Mouse (Mus musculus) kidney, postnatal 36 days (tissue): ENCODE measurements at regions not wholly inside any gene's neighbourhood (a gene's known extent, or its start where the extent isn't known, plus 50 kb on each side); places are given as distances from the start of the nearest gene placed in this dataset.
A peak's percentile ranks its signal among the peaks of the same experiment; 100 is the strongest.
"Not testable (repeated sequence)": the region's sequence is repeated elsewhere in the genome, so short reads cannot be mapped to it uniquely, and the experiment has no call there.

ENCODE experiments used
- DNase-seq, 2 experiments: peaks; one replicate each; pipeline ENCODE4 v3.0.0; 2021 to 2022; ENCODE audit warnings: mixed read lengths in 2 of 2

DNA sequence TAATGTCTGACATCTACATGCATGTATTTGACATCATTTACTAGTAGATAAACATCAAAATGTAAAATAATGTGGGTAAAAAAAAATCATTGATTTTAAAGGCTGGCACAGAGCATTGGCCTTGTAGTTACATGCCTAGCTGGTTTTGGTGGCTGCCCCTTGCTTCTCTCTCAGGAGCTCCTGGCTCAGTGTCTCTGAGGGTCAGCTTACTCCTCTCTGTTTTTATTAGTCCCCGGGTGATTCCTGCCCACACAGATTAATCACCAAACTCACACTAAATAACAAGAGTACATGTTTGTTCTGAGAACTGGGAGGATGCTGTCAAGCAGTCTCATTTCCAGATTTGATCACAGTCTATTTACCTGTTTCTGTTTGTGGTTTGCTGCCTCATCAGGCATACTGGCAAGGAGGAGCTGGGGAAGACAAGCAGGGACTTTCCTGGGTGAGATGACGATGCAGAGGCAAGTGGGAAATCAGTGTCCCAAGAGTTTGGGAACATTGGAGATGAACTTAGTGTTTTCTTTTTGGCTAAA, 422.7 kb upstream of the Htr2a start:
- DNase-seq, result no peak

DNA sequence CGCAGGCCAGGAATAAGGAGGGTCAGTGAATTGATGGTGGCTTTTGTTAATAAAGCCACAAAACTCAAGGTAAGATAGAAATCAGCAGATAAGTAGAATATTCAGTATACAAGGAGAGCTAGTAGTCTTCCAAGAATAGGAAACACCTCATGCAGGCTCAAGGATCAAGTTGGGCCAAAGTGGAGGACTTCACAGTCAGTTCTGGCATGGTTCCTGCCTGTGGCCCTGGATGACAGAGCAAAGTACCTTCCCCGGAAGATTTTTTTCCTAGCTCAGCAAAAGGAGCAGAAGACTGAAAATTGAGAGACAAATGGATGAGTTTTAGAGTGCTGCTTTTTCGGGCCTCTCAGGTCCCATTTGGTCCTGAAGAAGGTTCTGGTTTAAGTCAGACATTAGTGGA, 420.9 kb upstream of the Htr2a start:
- DNase-seq, result peak; percentile 62 to 77

DNA sequence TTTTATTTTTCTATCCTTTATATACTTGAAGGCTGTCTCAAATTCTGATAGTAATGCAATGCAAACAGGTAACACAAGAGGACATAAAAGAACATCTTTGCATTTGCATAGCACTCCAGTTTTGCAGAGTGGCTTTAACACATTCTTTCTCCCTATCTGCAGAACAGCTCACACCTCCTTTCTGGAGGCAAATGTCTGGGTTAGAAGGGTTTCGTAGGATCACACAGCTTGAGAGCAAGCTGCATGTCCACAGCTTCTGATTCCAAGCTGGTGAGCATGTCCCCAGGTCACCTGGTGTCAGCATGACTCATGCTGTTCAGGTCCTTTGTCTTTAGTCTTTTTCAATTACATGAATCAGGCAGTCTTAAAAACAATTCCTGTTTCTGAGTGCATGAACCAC, 418.5 kb upstream of the Htr2a start:
- DNase-seq, result no peak

DNA sequence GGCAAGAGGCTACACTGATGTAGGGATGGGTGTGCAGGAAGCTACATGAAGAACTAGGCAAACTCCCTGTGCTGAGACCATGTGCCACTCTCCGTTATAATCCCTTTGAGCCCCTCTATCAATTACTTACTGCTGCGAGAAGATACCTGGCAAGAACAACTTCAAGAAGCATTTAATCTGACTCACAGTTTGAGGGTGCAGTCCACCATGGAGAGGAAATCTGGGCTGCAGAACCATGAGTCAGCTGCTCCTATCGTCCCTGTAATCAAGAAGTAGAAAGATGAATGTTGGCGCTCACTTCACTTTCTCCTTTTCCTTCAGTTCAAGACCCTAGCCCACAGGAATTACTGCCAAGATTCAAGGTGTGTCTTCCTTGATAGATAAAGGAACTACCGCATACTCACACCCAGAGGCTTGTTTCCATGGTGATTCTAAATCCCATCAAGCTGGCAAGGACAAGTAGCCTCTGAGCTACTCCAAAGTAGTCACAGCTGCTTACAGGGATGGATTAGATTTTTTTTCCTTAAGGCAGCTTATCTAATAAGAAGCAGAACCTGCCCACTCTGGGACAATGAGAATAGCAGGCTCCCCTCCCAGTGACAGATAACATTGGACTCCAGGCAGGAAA, 411.0 kb upstream of the Htr2a start:
- DNase-seq, result no peak

DNA sequence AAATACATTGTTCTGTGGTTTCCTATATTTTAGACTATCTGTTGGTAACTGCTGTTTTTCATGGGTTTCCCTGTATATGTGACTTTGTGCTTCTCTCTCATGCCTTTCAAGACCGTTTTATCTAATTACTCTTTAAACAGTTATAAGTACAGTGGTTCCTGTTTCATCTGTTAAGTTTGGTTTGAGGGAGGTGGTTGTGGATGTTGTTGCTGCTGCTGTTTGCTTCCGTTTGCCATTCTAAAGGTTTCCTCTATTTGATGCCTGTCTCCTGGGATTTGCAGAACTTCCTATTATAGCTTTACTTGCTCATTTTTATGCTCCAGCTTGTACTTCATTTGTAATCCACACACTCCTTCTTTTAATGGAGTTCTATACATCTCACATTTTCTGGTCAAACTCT, 400.4 kb upstream of the Htr2a start:
- no peak for DNase-seq

DNA sequence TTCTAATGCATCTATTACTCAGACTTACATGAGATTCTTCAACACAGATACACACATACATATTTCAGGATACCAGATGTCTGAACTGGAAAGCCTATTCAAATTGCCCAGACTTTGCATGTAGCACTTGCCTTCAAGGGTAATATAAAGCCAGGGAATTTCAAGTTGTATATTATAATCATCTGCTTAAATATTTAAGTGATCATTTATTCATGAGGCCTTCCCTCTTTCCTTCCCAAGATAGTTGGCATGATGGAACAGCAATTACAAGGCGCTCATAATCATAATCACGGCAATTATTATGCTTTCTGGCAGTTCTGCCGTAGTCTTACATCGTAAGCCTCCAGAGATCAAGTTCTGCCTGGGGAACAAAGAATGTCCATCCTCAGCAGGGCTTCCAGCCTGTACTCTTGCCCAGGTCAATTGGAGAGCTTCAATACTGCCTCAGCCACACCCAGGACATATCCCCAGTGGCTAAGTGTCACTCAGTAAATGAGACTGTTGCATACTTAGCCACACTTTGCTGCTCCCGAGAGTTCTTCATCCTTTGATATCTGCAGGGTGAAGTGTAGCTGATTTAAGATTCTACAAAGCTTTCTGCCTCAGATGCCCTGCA, 391.3 kb upstream of the Htr2a start:
- DNase-seq, result no peak

DNA sequence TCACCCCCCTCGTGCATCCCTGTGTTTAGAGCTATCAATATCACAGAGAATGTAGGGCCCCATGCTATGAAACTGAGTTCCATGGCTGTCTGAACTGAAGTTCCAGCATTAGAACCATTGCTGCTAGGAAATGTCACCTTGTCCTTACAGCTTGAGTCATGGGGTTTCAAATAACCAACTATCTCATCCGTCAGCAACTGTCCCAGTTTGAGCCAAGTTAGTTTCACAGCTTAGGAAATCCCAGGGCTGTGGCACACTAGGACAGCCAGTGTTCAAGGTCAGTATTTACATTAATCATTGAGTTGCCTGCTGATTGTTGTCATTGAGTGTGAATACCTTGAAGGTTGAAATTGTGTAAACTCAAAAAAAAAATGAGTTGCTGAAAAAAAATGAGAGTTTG, 390.6 kb upstream of the Htr2a start:
- no peak for DNase-seq

DNA sequence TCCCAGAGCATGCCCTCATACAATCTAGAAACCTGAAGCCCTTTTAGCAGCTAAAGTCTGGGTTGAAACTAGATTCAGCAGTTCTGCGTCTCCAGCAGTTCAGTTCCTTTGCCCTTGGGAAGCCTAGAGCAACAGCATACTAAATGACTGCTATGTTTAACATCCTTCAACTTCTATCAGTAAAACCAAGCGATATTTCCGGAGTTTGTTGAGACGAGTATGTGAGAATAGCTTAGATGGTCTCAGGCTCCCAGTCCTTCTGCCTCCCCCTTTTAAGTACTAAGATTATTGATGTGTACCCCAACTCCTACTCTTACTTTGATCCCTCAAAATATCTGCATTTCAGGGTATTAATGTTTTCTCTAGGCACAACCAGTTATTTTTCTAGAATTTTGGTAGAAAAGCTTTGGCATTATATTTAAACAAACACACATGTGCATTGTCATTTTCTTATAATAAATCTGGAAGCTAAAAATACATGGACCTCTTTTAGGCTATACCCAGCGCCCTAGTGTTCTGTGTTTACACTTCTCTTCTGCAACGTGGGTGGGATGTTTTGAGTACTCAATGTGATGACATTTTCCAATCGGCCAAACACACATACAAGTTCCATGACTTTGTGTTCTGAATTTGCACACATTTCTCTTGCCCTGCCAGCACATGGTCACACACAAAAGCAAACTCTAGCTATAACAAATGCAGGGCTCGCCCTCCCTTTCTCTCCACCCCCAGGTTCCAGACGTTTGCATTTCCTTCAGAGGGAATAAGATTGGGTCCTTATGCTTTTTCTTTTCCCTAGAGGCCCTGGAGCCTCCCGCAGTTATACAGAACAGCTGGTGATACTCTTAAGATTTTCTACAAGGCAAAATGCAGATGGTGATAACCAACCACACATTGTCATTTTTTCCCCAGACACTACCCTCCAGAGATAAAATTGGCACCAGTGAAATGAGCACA, 388.2 kb upstream of the Htr2a start:
- no peak for DNase-seq

DNA sequence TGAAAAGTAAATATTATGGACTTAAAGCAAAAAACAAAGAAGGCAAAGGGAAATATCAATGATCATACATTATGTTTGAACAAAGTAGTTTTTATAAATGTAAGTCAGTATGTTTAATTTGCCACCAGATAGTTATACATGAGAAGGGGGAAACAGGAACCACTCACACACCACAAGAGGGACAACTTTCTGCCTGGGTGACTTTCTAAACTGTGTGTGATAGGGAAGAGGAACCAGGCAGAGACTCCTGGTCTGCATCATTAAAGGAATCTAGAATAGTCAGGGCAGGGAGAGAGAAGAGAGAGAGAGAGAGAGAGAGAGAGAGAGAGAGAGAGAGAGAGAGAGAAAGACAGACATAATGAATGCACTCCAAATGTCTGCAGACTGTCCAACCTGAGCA, 385.6 kb upstream of the Htr2a start:
- no peak for DNase-seq

DNA sequence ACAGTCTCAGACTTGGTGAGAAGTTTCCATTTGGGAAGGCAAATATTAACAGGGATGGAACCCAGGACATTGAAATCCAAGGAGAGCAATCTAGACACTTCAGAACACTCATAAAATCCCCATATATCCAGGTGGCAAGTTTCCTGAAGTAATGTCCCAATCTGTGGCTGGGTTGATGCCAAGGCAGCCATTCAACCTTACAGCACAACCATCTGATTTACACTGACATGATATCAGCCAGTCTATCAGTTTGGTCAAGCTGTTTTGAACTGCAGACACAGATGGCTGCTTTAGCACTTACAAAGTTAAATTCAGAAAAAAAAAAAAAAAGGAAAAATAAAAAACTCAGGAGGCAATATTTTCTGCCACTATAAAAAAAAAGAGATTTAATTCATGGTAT, 381.2 kb upstream of the Htr2a start:
- peak in 1 of 2 experiments; percentile 2 for DNase-seq

DNA sequence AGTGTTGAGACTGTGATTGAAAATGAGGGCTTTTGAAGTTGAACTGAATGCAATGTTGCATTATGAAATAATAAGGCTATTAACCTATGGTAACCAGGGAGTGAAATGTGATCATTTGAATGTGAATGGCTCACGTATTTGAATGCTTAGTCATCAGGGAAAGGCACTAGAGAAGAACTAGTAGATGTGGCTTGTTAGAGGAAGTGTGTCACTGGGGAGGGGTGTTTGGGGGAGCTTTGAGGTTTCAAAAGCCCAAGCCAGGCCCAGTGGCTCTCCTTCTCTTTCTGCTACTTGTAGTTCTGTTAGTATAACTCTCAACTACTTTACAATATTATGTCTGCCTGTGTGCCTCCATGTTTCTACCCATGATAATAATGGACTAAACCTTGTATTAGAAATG, 373.6 kb upstream of the Htr2a start:
- no peak for DNase-seq

DNA sequence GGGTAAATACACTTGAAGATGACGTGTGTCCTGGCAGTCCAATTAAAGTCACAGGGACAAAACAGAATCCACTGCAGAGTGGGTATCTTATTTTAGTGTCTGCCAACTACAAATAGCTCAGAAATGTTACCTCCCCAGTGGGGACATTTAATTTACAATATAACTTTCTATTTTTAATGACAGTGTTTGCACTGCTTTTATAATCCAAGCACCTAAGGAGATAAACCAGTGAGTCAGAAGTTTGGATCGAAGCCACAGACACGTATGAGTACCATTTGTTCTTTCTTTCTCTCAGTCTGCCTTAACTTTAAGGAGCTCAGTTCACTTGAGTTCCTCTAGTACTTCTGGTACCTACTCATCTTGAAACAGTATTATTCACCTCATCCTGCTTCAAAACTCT, 346.1 kb upstream of the Htr2a start:
- no peak for DNase-seq

DNA sequence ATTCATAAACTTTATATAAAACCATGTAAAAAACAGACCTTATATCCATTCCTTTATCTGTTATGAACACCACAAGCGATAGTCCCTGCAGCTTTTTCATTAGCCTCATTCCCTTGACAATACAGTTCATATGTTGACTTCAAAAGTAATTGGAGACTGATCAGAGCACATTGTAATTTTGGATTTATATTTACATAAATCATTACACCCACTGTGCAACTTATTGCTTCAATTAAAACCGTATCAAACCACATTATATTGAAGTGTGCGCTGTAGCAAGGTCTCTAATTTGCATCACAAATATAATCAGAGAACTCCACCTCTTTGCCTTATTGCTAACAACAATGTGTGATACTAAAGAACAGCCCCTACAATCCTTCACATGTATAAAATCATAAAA, 336.2 kb upstream of the Htr2a start:
- no peak for DNase-seq

DNA sequence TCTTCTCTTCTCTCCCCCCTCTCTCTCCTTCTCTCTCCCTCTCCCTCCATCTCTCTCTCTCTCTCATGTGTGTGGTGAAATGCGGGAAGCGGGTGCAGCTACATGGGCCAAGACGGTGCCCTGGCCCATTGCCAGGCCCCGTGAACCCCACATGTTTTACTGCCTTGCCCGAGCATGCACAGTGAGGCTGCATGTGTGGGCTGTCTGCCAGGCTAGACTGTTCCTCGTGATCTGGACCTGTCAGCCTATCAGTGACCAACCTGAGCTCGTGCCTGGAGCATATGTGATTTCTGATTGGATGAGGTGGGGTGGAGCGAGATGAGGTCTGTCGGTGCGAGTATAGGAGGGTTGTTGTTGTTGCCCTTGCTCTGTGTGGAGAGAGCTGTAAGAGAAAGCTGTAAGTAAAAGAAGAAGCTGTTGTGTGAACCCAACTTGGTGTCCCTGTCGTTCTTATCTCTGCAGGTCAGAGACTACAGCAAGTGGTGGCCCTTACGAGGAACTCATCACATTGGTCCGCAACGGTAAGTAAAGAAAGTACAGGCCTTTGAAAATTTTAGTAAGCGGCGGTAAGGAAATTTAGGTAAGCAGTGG, 333.8 kb upstream of the Htr2a start:
- no peak for DNase-seq

DNA sequence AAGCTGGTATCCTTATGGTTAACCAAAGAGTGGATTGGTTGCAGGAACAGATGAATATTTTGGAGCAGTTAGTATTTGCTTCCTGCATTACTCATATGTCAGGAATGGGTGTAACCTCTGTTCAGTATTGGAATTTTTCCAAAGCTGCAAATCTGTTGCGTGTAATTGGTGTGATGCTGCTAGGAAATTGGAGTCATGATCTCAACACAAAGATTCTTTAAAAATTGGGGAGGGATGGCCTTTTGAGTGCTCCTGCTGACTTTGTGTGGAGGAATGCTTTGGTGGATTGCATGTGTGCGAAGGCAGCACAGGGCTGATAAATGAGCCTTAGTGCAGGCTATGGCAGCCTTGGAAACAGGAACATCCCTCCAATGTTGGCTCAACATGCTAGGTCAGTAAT, 331.2 kb upstream of the Htr2a start:
- DNase-seq, result not testable (repeated sequence)

DNA sequence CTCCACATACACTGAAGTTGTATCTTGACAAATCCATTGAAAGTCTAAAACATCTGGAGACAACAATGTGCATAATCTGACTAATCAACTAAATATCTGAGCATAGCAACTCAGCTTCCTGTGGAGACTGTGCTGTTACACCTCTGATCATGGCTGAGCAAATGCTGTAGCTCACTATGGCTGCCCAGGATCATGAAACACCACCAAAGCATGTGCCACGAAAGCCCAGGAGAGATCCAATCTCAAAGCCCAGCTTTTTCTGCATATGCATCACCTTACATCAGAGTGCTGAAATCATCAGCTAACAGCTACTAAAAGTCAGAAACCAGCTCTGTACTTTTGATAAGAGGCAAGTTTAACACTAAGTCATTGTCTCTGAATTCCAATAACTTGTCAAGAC, 313.3 kb upstream of the Htr2a start:
- no peak for DNase-seq

DNA sequence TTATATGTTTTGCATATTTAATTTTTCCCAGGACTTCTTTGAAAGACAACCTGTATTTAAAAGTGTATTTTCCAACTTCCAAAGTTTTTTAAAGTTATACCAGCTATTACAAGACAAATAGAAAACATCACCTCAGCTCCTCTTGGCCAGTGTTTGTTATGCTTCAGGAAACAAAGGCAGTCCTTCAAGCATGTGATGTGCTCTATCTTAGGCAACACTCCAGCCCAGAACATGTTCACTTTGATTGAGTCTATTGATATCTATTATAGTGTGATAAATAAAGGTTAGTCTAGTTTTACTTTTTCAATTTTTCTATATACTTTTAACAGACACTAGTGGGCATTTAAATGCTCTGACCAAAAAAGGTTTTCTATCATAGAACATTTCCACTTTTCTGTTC, 289.9 kb upstream of the Htr2a start:
- no peak for DNase-seq

DNA sequence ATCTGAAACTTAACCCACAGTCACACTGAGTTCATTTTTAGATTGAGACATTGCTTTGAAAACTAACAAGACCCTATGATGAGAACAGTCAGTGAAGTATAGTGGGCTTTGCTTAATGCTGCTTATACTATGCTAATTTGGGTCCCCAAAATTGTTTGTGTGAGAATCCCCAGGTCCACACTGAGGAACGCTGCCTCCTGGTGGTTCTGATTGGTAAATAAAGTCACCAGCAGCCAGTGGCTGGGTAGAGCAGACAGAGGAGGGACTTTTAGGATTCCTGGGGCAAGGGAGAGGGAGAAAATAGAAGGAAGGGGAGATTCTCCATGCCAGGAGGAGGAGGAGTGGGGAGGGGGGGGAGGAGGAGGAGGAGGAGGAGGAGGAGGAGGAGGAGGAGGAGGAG, 288.4 kb upstream of the Htr2a start:
- DNase-seq, result peak in 1 of 2 experiments; percentile 28

DNA sequence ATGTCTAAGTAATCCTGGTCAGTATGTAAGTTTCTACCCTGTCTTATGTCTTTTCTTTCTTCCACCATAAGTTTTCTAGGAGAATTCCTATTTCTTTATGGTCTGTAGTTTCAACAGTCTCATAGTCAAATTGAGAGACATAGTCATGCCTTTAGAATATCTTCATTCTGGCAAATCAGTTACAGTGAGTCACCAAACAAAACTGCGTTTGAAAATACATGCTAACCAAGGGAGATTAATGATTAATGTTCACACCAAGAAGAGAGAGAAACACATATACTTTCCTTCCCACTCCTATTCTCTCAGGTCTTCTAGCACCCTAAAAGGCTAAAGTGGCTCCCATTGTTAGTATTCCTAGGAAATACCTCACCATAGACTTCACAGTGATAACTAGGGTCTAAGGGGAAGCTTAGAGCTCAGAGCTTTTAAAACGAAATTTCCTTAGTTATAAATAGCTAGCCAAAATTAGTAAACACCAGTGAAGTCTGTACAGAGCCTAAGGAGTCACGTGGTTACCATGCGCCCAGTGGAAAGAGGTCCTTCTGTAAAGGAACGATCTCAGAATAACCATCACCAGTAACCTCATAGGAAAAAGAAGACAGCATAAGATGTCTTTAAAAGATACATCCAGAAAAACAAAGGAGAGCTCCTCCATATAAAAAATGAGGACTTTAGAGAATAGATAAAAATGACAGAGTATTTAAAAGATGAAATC, 281.8 kb upstream of the Htr2a start:
- DNase-seq, result no peak

DNA sequence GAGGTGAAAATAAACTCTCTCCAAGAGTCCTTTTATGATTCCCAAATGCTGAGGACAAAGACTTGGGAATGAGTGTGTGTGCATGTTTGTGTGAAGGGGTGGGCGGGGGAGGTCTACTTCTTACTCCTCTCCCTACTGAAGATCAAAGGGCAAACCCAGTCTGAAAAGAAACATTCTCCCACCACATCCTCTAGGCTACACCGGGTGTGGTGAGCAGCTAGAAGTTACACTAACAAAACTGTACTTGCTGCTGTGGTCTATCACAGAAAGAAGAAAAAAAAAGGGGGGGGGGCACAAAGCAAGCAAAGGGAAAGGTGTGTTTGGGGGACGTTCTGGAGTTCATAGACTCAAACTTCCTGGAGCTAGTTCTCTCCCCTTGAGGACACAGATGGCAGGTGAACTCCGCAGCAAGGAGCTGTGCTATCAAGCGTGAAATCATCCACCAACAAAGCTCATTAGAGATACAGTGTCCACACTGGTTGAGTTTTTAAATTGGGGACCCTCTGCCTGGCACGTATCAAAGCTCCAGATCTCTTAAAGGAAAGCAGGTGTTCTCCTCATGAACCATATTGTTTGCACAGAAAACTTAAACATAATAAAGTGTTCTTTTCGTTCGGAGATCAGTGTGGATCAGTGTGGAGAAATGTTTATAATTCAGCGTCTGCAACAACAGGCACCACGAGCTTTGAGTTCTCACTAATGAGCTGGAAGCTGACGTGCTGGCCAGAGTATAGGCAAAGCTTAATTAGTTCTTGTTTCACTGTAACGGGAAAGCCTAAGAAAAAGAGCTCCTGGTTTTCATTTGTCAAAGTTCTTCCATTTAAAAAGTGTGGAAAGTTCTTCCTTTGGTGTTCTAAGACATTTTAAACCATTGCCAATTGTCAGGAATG, 280.7 kb upstream of the Htr2a start:
- DNase-seq, result peak in 1 of 2 experiments; percentile 6

DNA sequence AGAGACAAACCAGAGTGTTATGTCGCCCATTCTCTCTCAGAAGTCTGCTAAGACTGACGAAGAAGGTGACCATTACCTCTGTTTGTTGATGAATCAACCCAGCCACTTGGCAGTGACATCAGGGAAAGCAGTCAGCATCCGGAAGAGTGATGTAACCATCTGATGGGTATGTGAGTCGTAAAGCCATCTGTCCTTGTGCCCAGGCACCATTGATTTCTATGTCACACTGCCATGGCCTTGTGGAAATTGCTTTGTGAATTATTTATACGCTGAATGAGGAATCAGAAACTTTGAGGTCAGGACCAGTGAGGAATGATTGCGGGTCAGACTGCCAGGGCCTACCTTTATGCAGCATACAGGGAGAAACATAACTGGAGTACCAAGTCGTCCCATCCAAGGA, 256.2 kb upstream of the Htr2a start:
- no peak for DNase-seq

DNA sequence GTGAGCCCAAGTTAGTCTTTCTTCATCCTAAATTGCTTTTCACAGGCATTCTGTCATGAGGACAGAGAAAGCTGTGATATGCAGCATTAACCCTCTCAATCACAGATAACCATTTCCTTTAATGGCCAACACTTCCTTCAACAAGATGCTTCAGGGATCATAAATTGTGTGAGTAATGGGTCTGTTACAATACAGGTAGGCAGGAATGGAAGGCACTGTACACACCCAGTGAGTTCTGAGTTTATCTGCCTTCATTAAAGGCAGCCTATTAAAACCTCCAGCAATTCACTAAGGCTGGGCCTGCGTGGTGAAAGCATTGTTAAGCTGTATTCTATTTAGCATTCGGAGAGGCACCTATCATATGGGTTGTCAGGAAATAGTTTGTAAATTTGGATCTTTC, 248.2 kb upstream of the Htr2a start:
- no peak for DNase-seq
